Mouse (Mus musculus): Measurements from ENCODE around the gene Plekhm1. TPM values are rescaled to one million over a fixed set of nuclear protein-coding genes. Genes with fewer than 3 reads are reported as not detected.

The Plekhm1 gene
- polyA plus RNA-seq, 1 experiment from 2014 or later = 9.4 TPM

DNA sequence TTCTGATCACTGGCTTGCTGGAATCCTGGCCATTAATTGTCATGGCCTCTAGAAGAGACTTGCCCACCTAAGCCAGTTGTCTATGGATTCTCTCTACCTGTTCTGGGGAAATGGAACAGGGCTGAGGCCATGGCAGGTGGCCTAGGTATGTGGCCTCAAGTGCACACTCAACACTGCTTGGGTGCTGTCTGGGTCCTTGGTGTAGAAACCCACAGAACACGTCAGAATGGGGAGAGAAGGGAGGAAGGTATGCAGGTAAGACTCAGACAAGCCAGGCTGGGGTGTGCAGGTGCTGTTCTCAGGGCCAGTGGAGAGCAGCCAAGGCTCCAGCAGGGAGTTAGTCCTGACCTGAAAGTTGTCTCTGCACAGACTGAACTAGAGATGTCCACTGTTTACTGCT lies 94.4 kb downstream of the Plekhm1 start:
- Histone ChIP-seq H3K36me3 (ENCODE audit: insufficient read depth) (no peaks in the 10 kb centered on the region), H3K4me1 (ENCODE audit: insufficient read depth) (0 out of 2 replicates have a peak, but pooled peaks cover 4% of the 10 kb centered on the region), H3K4me3 (ENCODE audit: low read depth, low read length) (no peak overlapping the region), H3K27me3 (ENCODE audit: insufficient read depth, low read length) (no peaks in the 10 kb centered on the region), H3K27ac (ENCODE audit: low read depth) (no peak overlapping the region), H3K4me2 (no peak overlapping the region), H3K9me3 (ENCODE audit: low read depth, low read length) (no peaks in the 10 kb centered on the region), H3K9ac (no peak overlapping the region)
- 40% methylated on average over 1 of the region's 1 CpGs for WGBS
- ATAC-seq (ENCODE audit: insufficient read depth) = no peak
- TF ChIP-seq CTCF (IDR thresholded peaks at IDR 0.05; ENCODE audit: low read depth) = no peak
- no peak for DNase-seq

DNA sequence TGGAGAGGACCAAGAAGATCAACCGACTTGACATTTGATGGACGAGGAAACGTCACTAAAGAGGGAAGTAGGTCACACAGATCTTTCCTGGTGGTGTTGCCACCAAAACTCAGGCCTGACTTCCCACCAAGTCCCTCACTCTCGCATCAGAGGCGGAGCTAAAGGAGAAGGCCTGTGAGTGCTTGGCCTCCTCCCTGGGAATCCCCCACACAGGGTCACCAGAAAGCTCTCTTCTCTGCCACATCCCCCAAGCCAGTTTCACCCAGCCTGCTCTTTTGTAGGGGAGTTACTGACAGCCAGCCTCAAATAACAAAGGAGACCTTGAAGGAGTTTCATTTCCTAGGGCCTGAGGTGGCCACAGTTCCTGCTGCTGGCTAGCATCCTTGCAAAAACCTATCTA lies 97.1 kb downstream of the Plekhm1 start:
- Histone ChIP-seq H3K9ac (no peak overlapping the region), H3K9me3 (ENCODE audit: low read depth, low read length) (no peaks in the 10 kb centered on the region), H3K4me2 (no peak overlapping the region), H3K4me1 (ENCODE audit: insufficient read depth) (no peaks in the 10 kb centered on the region), H3K36me3 (ENCODE audit: insufficient read depth) (no peaks in the 10 kb centered on the region), H3K4me3 (ENCODE audit: low read depth, low read length) (no peak overlapping the region), H3K27ac (ENCODE audit: low read depth) (no peak overlapping the region), H3K27me3 (ENCODE audit: insufficient read depth, low read length) (no peaks in the 10 kb centered on the region)
- no peak for TF ChIP-seq CTCF (IDR thresholded peaks at IDR 0.05; ENCODE audit: low read depth)
- 68% methylated on average over 5 of the region's 5 CpGs for WGBS
- no peak for DNase-seq
- no peak for ATAC-seq (ENCODE audit: insufficient read depth)

DNA sequence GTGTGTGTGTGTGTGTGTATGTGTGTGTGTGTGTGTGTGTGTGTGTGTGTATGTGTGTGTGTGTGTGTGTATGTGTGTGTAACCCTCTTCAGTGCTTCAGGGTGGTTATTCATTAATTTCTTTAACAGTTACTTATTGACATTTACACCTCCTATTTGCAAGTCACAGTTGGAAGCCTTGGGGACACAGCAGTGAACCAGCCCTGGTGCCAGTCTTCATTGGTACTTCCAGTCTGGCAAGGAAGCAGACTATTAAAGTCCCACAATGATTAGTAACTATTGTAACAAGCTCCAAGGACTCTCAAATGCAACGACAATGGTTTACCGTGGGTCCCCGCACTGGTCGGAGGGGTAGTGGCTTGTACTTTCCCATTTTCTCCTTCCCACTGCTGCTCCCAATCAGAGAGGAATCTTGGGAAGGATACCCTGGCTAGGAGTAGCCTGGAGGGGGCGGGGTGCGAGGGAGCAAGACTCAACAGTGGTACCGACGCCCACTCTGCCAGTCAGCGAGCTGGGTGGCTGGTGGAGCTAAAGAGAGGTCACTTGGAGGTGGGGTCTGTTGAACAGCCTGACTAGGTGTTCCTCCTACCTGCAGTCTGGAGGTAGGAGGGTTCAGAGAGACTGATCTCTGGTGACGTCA lies 97.6 kb downstream of the Plekhm1 start:
- no peak for DNase-seq
- H3K27me3 ChIP-seq (ENCODE audit: insufficient read depth, low read length) = no peaks in the 10 kb centered on the region
- no peak overlapping the region for H3K4me3 ChIP-seq (ENCODE audit: low read depth, low read length)
- 58% methylated on average over 10 of the region's 10 CpGs for WGBS
- ATAC-seq (ENCODE audit: insufficient read depth) = no peak
- H3K9ac ChIP-seq = no peak overlapping the region
- no peak overlapping the region for H3K4me2 ChIP-seq
- no peaks in the 10 kb centered on the region for H3K9me3 ChIP-seq (ENCODE audit: low read depth, low read length)
- no peak for TF ChIP-seq CTCF (IDR thresholded peaks at IDR 0.05; ENCODE audit: low read depth)
- H3K4me1 ChIP-seq (ENCODE audit: insufficient read depth) = no peaks in the 10 kb centered on the region
- H3K27ac ChIP-seq (ENCODE audit: low read depth) = no peak overlapping the region
- H3K36me3 ChIP-seq (ENCODE audit: insufficient read depth) = no peaks in the 10 kb centered on the region

Other genes starting within 250 kb of the Plekhm1 start
- gene Fmnl1, start 241.6 kb downstream of the Plekhm1 start, polyA plus RNA-seq (2014; fragmentation: Nextera tagmentation; extraction: Ambion mirVana) = 2.5 and 2.8 TPM in 2 replicates
- gene 1700023F06Rik, start 204.1 kb downstream of the Plekhm1 start, polyA plus RNA-seq (2014; fragmentation: Nextera tagmentation; extraction: Ambion mirVana) = 0.89 and 1.2 TPM in 2 replicates
- not detected in 2 replicates for gene Spata32, start 194.3 kb downstream of the Plekhm1 start, polyA plus RNA-seq (2014; fragmentation: Nextera tagmentation; extraction: Ambion mirVana)
- gene Map3k14, start 145.2 kb downstream of the Plekhm1 start, polyA plus RNA-seq (2014; fragmentation: Nextera tagmentation; extraction: Ambion mirVana) = 3.1 and 3.9 TPM in 2 replicates
- gene Arhgap27, start 49.0 kb downstream of the Plekhm1 start, polyA plus RNA-seq (2014; fragmentation: Nextera tagmentation; extraction: Ambion mirVana) = 16.8 and 20.6 TPM in 2 replicates
- gene Lrrc37a, start 91.9 kb upstream of the Plekhm1 start, polyA plus RNA-seq (2014; fragmentation: Nextera tagmentation; extraction: Ambion mirVana) = not detected in 2 replicates
- gene Gm884, start 208.5 kb upstream of the Plekhm1 start, polyA plus RNA-seq (2014; fragmentation: Nextera tagmentation; extraction: Ambion mirVana) = not detected in 2 replicates
- gene Lyzl6, start 226.2 kb upstream of the Plekhm1 start, polyA plus RNA-seq (2014; fragmentation: Nextera tagmentation; extraction: Ambion mirVana) = not detected in 2 replicates
- not detected in 2 replicates for gene Rprml, start 236.9 kb upstream of the Plekhm1 start, polyA plus RNA-seq (2014; fragmentation: Nextera tagmentation; extraction: Ambion mirVana)